Comparison of ENCODE assay signal across 8 mouse cellular contexts in genomic region chr3:96663432-96664239, GRCm38 (mm10). TPM values are rescaled to one million over a fixed set of nuclear protein-coding genes. Genes with fewer than 3 reads are reported as not detected.
A peak's percentile ranks its signal among the peaks of the same experiment; 100 is the strongest.
DNase-seq lines count a peak whose midpoint lies in the region; ATAC-seq and TF ChIP-seq lines count a peak whose summit lies in the region.

No protein-coding gene starts in this region.

- no peaks in the 10 kb centered on the region for H3K36me3 ChIP-seq in embryonic facial prominence, embryonic 12.5 days
- no peaks in the 10 kb centered on the region for H3K36me3 ChIP-seq in heart, adult 2 months (ENCODE audit: control insufficient read depth, insufficient read depth, low read length)
- no peaks in the 10 kb centered on the region for H3K36me3 ChIP-seq in kidney, adult 2 months (ENCODE audit: control insufficient read depth, insufficient read depth, low read length)
- no peaks in the 10 kb centered on the region for H3K36me3 ChIP-seq in limb, embryonic 12.5 days
- no peaks in the 10 kb centered on the region for H3K36me3 ChIP-seq in midbrain, embryonic 15.5 days (replicated peaks)

- H3K27ac ChIP-seq in embryonic facial prominence, embryonic 12.5 days = peak overlapping the region; percentile 82
- peak overlapping the region; percentile 34; the same call in 1 of the 2 replicates for H3K27ac ChIP-seq in heart, adult 2 months
- no peak overlapping the region for H3K27ac ChIP-seq in kidney, adult 2 months (ENCODE audit: insufficient read depth, low read depth, low read length)
- H3K27ac ChIP-seq in limb, embryonic 12.5 days = peak overlapping the region; percentile 86
- peak overlapping the region; percentile 77 for H3K27ac ChIP-seq in midbrain, embryonic 15.5 days

- H3K4me3 ChIP-seq in embryonic facial prominence, embryonic 12.5 days = peak overlapping the region; percentile 19
- H3K4me3 ChIP-seq in heart, adult 2 months = peak overlapping the region; percentile 19
- H3K4me3 ChIP-seq in kidney, adult 2 months (ENCODE audit: insufficient read depth, low read depth, low read length) = peak overlapping the region; percentile 41; the same call in 1 of the 2 replicates
- peak overlapping the region; percentile 31 for H3K4me3 ChIP-seq in limb, embryonic 12.5 days (replicated peaks)
- peak overlapping the region; percentile 38 for H3K4me3 ChIP-seq in midbrain, embryonic 15.5 days

- TF ChIP-seq CTCF in heart, adult 2 months (IDR thresholded peaks at IDR 0.05) = peak; percentile 98
- peak; percentile 74 for TF ChIP-seq CTCF in kidney, adult 2 months (conservative IDR thresholded peaks at IDR 0.05; ENCODE audit: insufficient read depth, insufficient read length, low read depth, low read length)

- peaks cover 17% of the 10 kb centered on the region for H3K4me1 ChIP-seq in embryonic facial prominence, embryonic 12.5 days
- H3K4me1 ChIP-seq in heart, adult 2 months (ENCODE audit: control insufficient read depth, insufficient read depth, low read length) = peaks cover 2% of the 10 kb centered on the region; the same call in 1 of the 2 replicates
- H3K4me1 ChIP-seq in kidney, adult 2 months (ENCODE audit: control insufficient read depth, insufficient read depth, low read length) = peaks cover 7% of the 10 kb centered on the region; the same call in 1 of the 2 replicates
- H3K4me1 ChIP-seq in limb, embryonic 12.5 days (replicated peaks) = peaks cover 12% of the 10 kb centered on the region
- peaks cover 15% of the 10 kb centered on the region; the same call in 1 of the 2 replicates for H3K4me1 ChIP-seq in midbrain, embryonic 15.5 days

- DNase-seq in 3134 (ENCODE audit: extremely low read depth, insufficient read length, low spot score) = peak; percentile 87
- DNase-seq in adrenal gland, postnatal 25 days = peak; percentile 74
- peak; percentile 79 to 87 for DNase-seq in heart, adult 2 months
- DNase-seq in kidney, adult 2 months = peak; percentile 82
- DNase-seq in spleen, postnatal 10 days (ENCODE audit: low spot score in 2 of 2) = peak; percentile 54 to 79

- WGBS in embryonic facial prominence, embryonic 12.5 days = 7% methylated on average over 18 of the region's 18 CpGs
- WGBS in heart, adult 2 months = 5% methylated on average over 18 of the region's 18 CpGs
- WGBS in kidney, adult 2 months = 4% methylated on average over 18 of the region's 18 CpGs
- WGBS in limb, embryonic 12.5 days = 7% methylated on average over 17 of the region's 18 CpGs
- WGBS in midbrain, embryonic 15.5 days = 7% methylated on average over 17 of the region's 18 CpGs

- ATAC-seq in embryonic facial prominence, embryonic 12.5 days (ENCODE audit: insufficient number of reproducible peaks, insufficient read depth, low FRiP score, low TSS enrichment) = peak; percentile 91
- ATAC-seq in limb, embryonic 12.5 days (ENCODE audit: insufficient number of reproducible peaks, insufficient read depth, low FRiP score, low TSS enrichment, low read depth) = peak; percentile 92
- ATAC-seq in midbrain, embryonic 15.5 days (replicated peaks) = peak; percentile 87

- peak overlapping the region; percentile 51 for H3K4me2 ChIP-seq in embryonic facial prominence, embryonic 12.5 days (replicated peaks)
- H3K4me2 ChIP-seq in limb, embryonic 12.5 days = peak overlapping the region; percentile 59
- H3K4me2 ChIP-seq in midbrain, embryonic 15.5 days = peak overlapping the region; percentile 70

- no peak for TF ChIP-seq POLR2A in heart, adult 2 months (IDR thresholded peaks at IDR 0.05; ENCODE audit: insufficient read depth, low read depth, low read length)
- TF ChIP-seq POLR2A in kidney, adult 2 months (IDR thresholded peaks at IDR 0.05; ENCODE audit: low read depth, low read length) = no peak

- H3K79me2 ChIP-seq in heart, adult 2 months (replicated peaks; ENCODE audit: control insufficient read depth, insufficient read depth, low read length) = no peaks in the 10 kb centered on the region

- H3K27me3 ChIP-seq in embryonic facial prominence, embryonic 12.5 days = no peaks in the 10 kb centered on the region
- H3K27me3 ChIP-seq in heart, adult 2 months (ENCODE audit: control insufficient read depth, insufficient read depth, low read length) = no peaks in the 10 kb centered on the region
- H3K27me3 ChIP-seq in kidney, adult 2 months (replicated peaks; ENCODE audit: control insufficient read depth, insufficient read depth, low read length) = no peaks in the 10 kb centered on the region
- no peaks in the 10 kb centered on the region for H3K27me3 ChIP-seq in limb, embryonic 12.5 days
- H3K27me3 ChIP-seq in midbrain, embryonic 15.5 days (replicated peaks) = no peaks in the 10 kb centered on the region

- H3K9me3 ChIP-seq in embryonic facial prominence, embryonic 12.5 days = no peaks in the 10 kb centered on the region
- no peaks in the 10 kb centered on the region for H3K9me3 ChIP-seq in limb, embryonic 12.5 days
- H3K9me3 ChIP-seq in midbrain, embryonic 15.5 days = no peaks in the 10 kb centered on the region

- H3K9ac ChIP-seq in embryonic facial prominence, embryonic 12.5 days = peak overlapping the region; percentile 45; the same call in 1 of the 2 replicates
- H3K9ac ChIP-seq in heart, adult 2 months (ENCODE audit: low read depth, low read length) = no peak overlapping the region
- peak overlapping the region; percentile 31; the same call in 1 of the 2 replicates for H3K9ac ChIP-seq in limb, embryonic 12.5 days (replicated peaks)
- peak overlapping the region; percentile 34; the same call in 1 of the 2 replicates for H3K9ac ChIP-seq in midbrain, embryonic 15.5 days

- peak; percentile 60; the same call in 1 of the 2 replicates for TF ChIP-seq EP300 in heart, adult 2 months (IDR thresholded peaks at IDR 0.05; ENCODE audit: insufficient read depth, low read depth, low read length)

- intact Hi-C loops in heart, adult 2 months (cut with DNase I) = no loop called here

RNA-seq across cellular contexts. Expression of gene Ankrd35, which starts 6.3 kb away (rescaled TPM):
- total RNA-seq in adrenal gland, postnatal 25 days (2021) = 2.3 and 3.2 TPM in 2 replicates
- 0.92 and 1.1 TPM in 2 replicates for polyA plus RNA-seq in embryonic facial prominence, embryonic 12.5 days (2016; fragmentation: Nextera tagmentation; extraction: Ambion mirVana)
- 1 to 10 TPM in 1 of 2 experiments, under 1 TPM in 1; 0.80 to 1.2 TPM for total RNA-seq in heart, adult 2 months (2021)
- 1.2 and 1.5 TPM in 2 replicates for polyA plus RNA-seq in heart, adult 2 months (2012; rRNA removed)
- 0.38 and 0.45 TPM in 2 replicates for polyA plus RNA-seq in kidney, adult 2 months (2012; rRNA removed)
- 0.69 and 0.85 TPM in 2 replicates for polyA plus RNA-seq in limb, embryonic 12.5 days (2016; fragmentation: Nextera tagmentation; extraction: Ambion mirVana)
- 2.1 TPM in 2 replicates for polyA plus RNA-seq in midbrain, embryonic 15.5 days (2015; fragmentation: Nextera tagmentation; extraction: Ambion mirVana)

RNA-seq across cellular contexts. Expression of gene Itga10, which starts 18.3 kb away (rescaled TPM):
- total RNA-seq in adrenal gland, postnatal 25 days (2021) = 1.9 and 2.0 TPM in 2 replicates
- 0.81 and 0.95 TPM in 2 replicates for polyA plus RNA-seq in embryonic facial prominence, embryonic 12.5 days (2016; fragmentation: Nextera tagmentation; extraction: Ambion mirVana)
- under 1 TPM; 0.70 to 0.91 TPM for total RNA-seq in heart, adult 2 months (2021)
- 1.5 and 2.9 TPM in 2 replicates for polyA plus RNA-seq in heart, adult 2 months (2012; rRNA removed)
- 1.2 and 1.6 TPM in 2 replicates for polyA plus RNA-seq in kidney, adult 2 months (2012; rRNA removed)
- 0.76 and 1.5 TPM in 2 replicates for polyA plus RNA-seq in limb, embryonic 12.5 days (2016; fragmentation: Nextera tagmentation; extraction: Ambion mirVana)
- polyA plus RNA-seq in midbrain, embryonic 15.5 days (2015; fragmentation: Nextera tagmentation; extraction: Ambion mirVana) = 1.5 and 1.6 TPM in 2 replicates

RNA-seq across cellular contexts. Expression of gene Gm42957, which starts 28.4 kb away (rescaled TPM):
- total RNA-seq in adrenal gland, postnatal 25 days (2021) = 0.55 and 0.71 TPM in 2 replicates
- polyA plus RNA-seq in embryonic facial prominence, embryonic 12.5 days (2016; fragmentation: Nextera tagmentation; extraction: Ambion mirVana) = 0.10 and 0.13 TPM in 2 replicates
- under 1 TPM in 1 of 2 experiments, not detected in 1; 0.30 TPM for total RNA-seq in heart, adult 2 months (2021)
- polyA plus RNA-seq in heart, adult 2 months (2012; rRNA removed) = 0.04 and 0.15 TPM in 2 replicates
- 0.07 TPM in 1 of 2 replicates, not detected in the other for polyA plus RNA-seq in kidney, adult 2 months (2012; rRNA removed)
- polyA plus RNA-seq in limb, embryonic 12.5 days (2016; fragmentation: Nextera tagmentation; extraction: Ambion mirVana) = 0.06 and 0.17 TPM in 2 replicates
- 0.11 and 0.34 TPM in 2 replicates for polyA plus RNA-seq in midbrain, embryonic 15.5 days (2015; fragmentation: Nextera tagmentation; extraction: Ambion mirVana)

RNA-seq across cellular contexts. Expression of gene Pex11b, which starts 28.5 kb away (rescaled TPM):
- 41.6 and 58.7 TPM in 2 replicates for total RNA-seq in adrenal gland, postnatal 25 days (2021)
- 54.6 and 55.0 TPM in 2 replicates for polyA plus RNA-seq in embryonic facial prominence, embryonic 12.5 days (2016; fragmentation: Nextera tagmentation; extraction: Ambion mirVana)
- total RNA-seq in heart, adult 2 months (2021) = 10 to 100 TPM; 32.2 to 36.4 TPM
- polyA plus RNA-seq in heart, adult 2 months (2012; rRNA removed) = 41.3 and 65.8 TPM in 2 replicates
- 57.6 and 57.7 TPM in 2 replicates for polyA plus RNA-seq in kidney, adult 2 months (2012; rRNA removed)
- polyA plus RNA-seq in limb, embryonic 12.5 days (2016; fragmentation: Nextera tagmentation; extraction: Ambion mirVana) = 53.9 and 55.3 TPM in 2 replicates
- 58.7 and 58.8 TPM in 2 replicates for polyA plus RNA-seq in midbrain, embryonic 15.5 days (2015; fragmentation: Nextera tagmentation; extraction: Ambion mirVana)

RNA-seq across cellular contexts. Expression of gene Pias3, which starts 32.5 kb away (rescaled TPM):
- 27.6 and 33.1 TPM in 2 replicates for total RNA-seq in adrenal gland, postnatal 25 days (2021)
- polyA plus RNA-seq in embryonic facial prominence, embryonic 12.5 days (2016; fragmentation: Nextera tagmentation; extraction: Ambion mirVana) = 77.4 and 77.5 TPM in 2 replicates
- total RNA-seq in heart, adult 2 months (2021) = 10 to 100 TPM; 10.3 to 11.7 TPM
- polyA plus RNA-seq in heart, adult 2 months (2012; rRNA removed) = 20.6 and 20.7 TPM in 2 replicates
- 21.0 and 23.2 TPM in 2 replicates for polyA plus RNA-seq in kidney, adult 2 months (2012; rRNA removed)
- polyA plus RNA-seq in limb, embryonic 12.5 days (2016; fragmentation: Nextera tagmentation; extraction: Ambion mirVana) = 70.2 and 70.8 TPM in 2 replicates
- 37.8 and 38.7 TPM in 2 replicates for polyA plus RNA-seq in midbrain, embryonic 15.5 days (2015; fragmentation: Nextera tagmentation; extraction: Ambion mirVana)
